Mouse (Mus musculus) liver, embryonic 14.5 days (tissue): ENCODE data around the gene Snrpg.

ENCODE experiments used
- CTCF ChIP-seq: IDR thresholded peaks from 2 replicates; pipeline ENCODE4 v1.5.1; 2016; ENCODE audit warnings: antibody characterized with exemption, low read depth, control low read depth
- EP300 ChIP-seq: IDR thresholded peaks from 2 replicates; pipeline ENCODE4 v1.6.1; 2016; ENCODE audit warnings: antibody characterized with exemption, low read depth

DNA sequence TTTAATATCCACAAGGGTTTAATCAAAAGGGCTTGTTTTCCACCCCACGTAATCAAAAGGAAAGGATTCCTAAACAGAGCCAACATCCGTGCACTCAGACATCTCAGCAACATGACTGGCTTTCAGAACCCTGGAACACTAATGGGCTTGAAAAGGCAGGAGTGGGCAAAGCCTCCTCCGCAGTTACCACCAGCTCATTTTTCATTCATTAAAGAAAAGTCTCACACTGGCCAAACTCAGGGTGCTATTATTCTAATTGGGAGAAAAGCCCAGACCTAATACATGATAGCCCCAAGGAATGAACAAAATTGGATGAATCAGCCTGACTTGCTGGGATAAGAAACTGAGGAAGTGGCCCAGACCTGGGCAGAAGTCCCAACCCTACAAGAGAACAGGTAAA lies 46.7 kb upstream of the Snrpg start:
- TF ChIP-seq CTCF (no peak), EP300 (no peak)
